Mouse (Mus musculus) myocyte (in vitro differentiated cells): Measurements from ENCODE around the gene Stk39. TPM values are rescaled to one million over a fixed set of nuclear protein-coding genes. Genes with fewer than 3 reads are reported as not detected.

Experiments
- H3K27me3 ChIP-seq: one replicate; pipeline ENCODE4 v1.6.1; 2011; ENCODE audit not compliant: control insufficient read depth, insufficient read depth, insufficient read length
- H3K36me3 ChIP-seq: one replicate; pipeline ENCODE4 v1.6.1; 2011; ENCODE audit not compliant: control insufficient read depth, insufficient read depth
- H3K4me2 ChIP-seq: one replicate; pipeline ENCODE4 v1.6.1; 2011; ENCODE audit warnings: low read depth, control low read depth
- H3K4me3 ChIP-seq: one replicate; pipeline ENCODE4 v1.5.1; 2011; ENCODE audit warnings: mild to moderate bottlenecking, control low read depth, moderate library complexity
- H3K79me2 ChIP-seq: one replicate; pipeline ENCODE4 v1.6.1; 2011; ENCODE audit not compliant: control insufficient read depth, insufficient read depth
- H3ac ChIP-seq: one replicate; pipeline ENCODE4 v1.6.1; 2011; ENCODE audit not compliant: control insufficient read depth, insufficient read length
- CEBPB ChIP-seq: IDR thresholded peaks from 2 replicates; pipeline ENCODE4 v1.6.1; 2011; ENCODE audit warnings: mild to moderate bottlenecking, moderate library complexity; ENCODE audit not compliant: poor library complexity, insufficient read depth, severe bottlenecking
- E2F4 ChIP-seq: IDR thresholded peaks from one replicate; pipeline ENCODE4 v1.6.1; 2011; ENCODE audit warnings: mild to moderate bottlenecking, control low read depth, moderate library complexity; ENCODE audit not compliant: insufficient read depth
- MAX ChIP-seq: IDR thresholded peaks from one replicate; pipeline ENCODE4 v1.6.1; 2011; ENCODE audit warnings: low read depth, mild to moderate bottlenecking, control low read depth
- MYOD1 ChIP-seq, 3 experiments: IDR thresholded peaks; one replicate each; pipeline ENCODE4 v1.6.1; 2011; ENCODE audit warnings: control low read depth in 2 of 3, low read depth in 2 of 3, mild to moderate bottlenecking in 2 of 3, moderate library complexity in 1 of 3; ENCODE audit not compliant: insufficient read length in 2 of 3, control insufficient read depth in 1 of 3
- MYOG ChIP-seq, 3 experiments: IDR thresholded peaks; one replicate each; pipeline ENCODE4 v1.6.1; 2011; ENCODE audit warnings: control low read depth in 2 of 3, low read depth in 2 of 3, mild to moderate bottlenecking in 2 of 3; ENCODE audit not compliant: insufficient read length in 2 of 3, control insufficient read depth in 1 of 3, insufficient read depth in 1 of 3
- POLR2A ChIP-seq: IDR thresholded peaks from one replicate; pipeline ENCODE4 v1.6.1; 2011; ENCODE audit warnings: low read depth, mild to moderate bottlenecking, control low read depth, moderate library complexity; ENCODE audit not compliant: insufficient read length
- POLR2AphosphoS2 ChIP-seq: IDR thresholded peaks from one replicate; pipeline ENCODE4 v1.6.1; 2011; ENCODE audit warnings: low read depth, control low read depth; ENCODE audit not compliant: insufficient read length
- REST ChIP-seq: IDR thresholded peaks from one replicate; pipeline ENCODE4 v1.6.1; 2011; ENCODE audit warnings: mild to moderate bottlenecking, control low read depth, moderate library complexity; ENCODE audit not compliant: insufficient read depth, insufficient read length
- SRF ChIP-seq: IDR thresholded peaks from one replicate; pipeline ENCODE4 v1.6.1; 2011; ENCODE audit warnings: low read depth; ENCODE audit not compliant: control insufficient read depth, insufficient read length
- TCF12 ChIP-seq: IDR thresholded peaks from one replicate; pipeline ENCODE4 v1.6.1; 2011; ENCODE audit warnings: mild to moderate bottlenecking, control low read depth; ENCODE audit not compliant: poor library complexity, insufficient read depth, severe bottlenecking
- TCF3 ChIP-seq: IDR thresholded peaks from one replicate; pipeline ENCODE4 v1.6.1; 2011; ENCODE audit warnings: low read depth, control low read depth; ENCODE audit not compliant: insufficient read length
- USF1 ChIP-seq: IDR thresholded peaks from one replicate; pipeline ENCODE4 v1.6.1; 2011; ENCODE audit warnings: low read depth, mild to moderate bottlenecking, control low read depth, moderate library complexity
- polyA plus RNA-seq: library from polyadenylated mRNA; unstranded; fragments of >200 nt; fragmentation: generic; extraction: Trizol; gene quantifications from one replicate; pipeline ENCODE4 v1.2.1, GENCODE M21; 2012; ENCODE audit warnings: missing spikeins

The Stk39 gene
- polyA plus RNA-seq, 1 experiment: 4.7 TPM

DNA sequence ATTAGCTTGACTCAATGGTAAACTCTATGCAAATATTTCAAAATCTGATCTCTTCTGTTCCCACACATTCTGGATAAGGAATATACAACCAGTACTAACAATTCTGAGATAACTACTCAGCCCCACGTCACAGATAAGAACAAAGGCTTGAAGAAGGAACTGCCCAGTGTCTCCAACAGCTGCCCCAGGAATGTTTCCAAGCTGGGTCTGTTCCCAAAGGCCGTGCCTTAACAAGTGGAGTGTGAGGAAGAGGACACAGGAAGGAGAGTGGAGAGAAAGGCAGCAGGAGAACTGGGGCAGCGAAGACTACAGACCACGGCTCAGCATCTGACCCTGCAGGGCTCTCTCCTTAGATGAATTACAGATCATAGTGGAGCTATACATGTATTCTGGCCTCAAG, 39.2 kb downstream of the Stk39 start:
- Histone ChIP-seq H3K4me3 (no peak overlapping the region), H3K27me3 (no peaks in the 10 kb centered on the region), H3K4me2 (no peak overlapping the region), H3ac (no peak overlapping the region), H3K79me2 (no peaks in the 10 kb centered on the region), H3K36me3 (no peaks in the 10 kb centered on the region)
- no peak for TF ChIP-seq REST
- no peak for TF ChIP-seq SRF
- TF ChIP-seq TCF3: no peak
- TF ChIP-seq MYOG (IDR thresholded peaks at IDR 0.05; ENCODE audit: control insufficient read depth in 1 of 3, insufficient read depth in 1 of 3, insufficient read length in 2 of 3, low read depth in 2 of 3): no peak
- no peak for TF ChIP-seq CEBPB
- TF ChIP-seq USF1: no peak
- TF ChIP-seq POLR2A: no peak
- TF ChIP-seq TCF12: no peak
- TF ChIP-seq MYOD1 (IDR thresholded peaks at IDR 0.05; ENCODE audit: control insufficient read depth in 1 of 3, insufficient read length in 2 of 3, low read depth in 2 of 3): no peak
- no peak for TF ChIP-seq POLR2AphosphoS2
- no peak for TF ChIP-seq E2F4
- no peak for TF ChIP-seq MAX

- Histone ChIP-seq H3K27me3 (no peaks in the 10 kb centered on the region), H3K79me2 (no peaks in the 10 kb centered on the region), H3K36me3 (no peaks in the 10 kb centered on the region), H3ac (no peak overlapping the region), H3K4me2 (no peak overlapping the region), H3K4me3 (no peak overlapping the region)
- TF ChIP-seq POLR2AphosphoS2: no peak
- no peak for TF ChIP-seq E2F4
- TF ChIP-seq SRF: no peak
- no peak for TF ChIP-seq POLR2A
- TF ChIP-seq MAX: no peak
- no peak for TF ChIP-seq CEBPB
- TF ChIP-seq USF1: no peak
- TF ChIP-seq REST: no peak
- no peak for TF ChIP-seq TCF12
- TF ChIP-seq MYOG (IDR thresholded peaks at IDR 0.05; ENCODE audit: control insufficient read depth in 1 of 3, insufficient read depth in 1 of 3, insufficient read length in 2 of 3, low read depth in 2 of 3): no peak
- TF ChIP-seq TCF3: no peak
- TF ChIP-seq MYOD1 (IDR thresholded peaks at IDR 0.05; ENCODE audit: control insufficient read depth in 1 of 3, insufficient read length in 2 of 3, low read depth in 2 of 3): no peak
Measured at GRCm38 (mm10) chr2:68431024-68431962, 40.8 kb downstream of the Stk39 start.

GRCm38 (mm10) chr2:68430493-68430892, 41.6 kb downstream of the Stk39 start:
- no peak overlapping the region for H3ac ChIP-seq
- TF ChIP-seq TCF12 (no peak), E2F4 (no peak), TCF3 (no peak), SRF (no peak), MAX (no peak), POLR2A (no peak), CEBPB (no peak), REST (no peak), MYOG (IDR thresholded peaks at IDR 0.05; ENCODE audit: control insufficient read depth in 1 of 3, insufficient read depth in 1 of 3, insufficient read length in 2 of 3, low read depth in 2 of 3) (no peak), POLR2AphosphoS2 (no peak), MYOD1 (IDR thresholded peaks at IDR 0.05; ENCODE audit: control insufficient read depth in 1 of 3, insufficient read length in 2 of 3, low read depth in 2 of 3) (no peak), USF1 (no peak)
- H3K36me3 ChIP-seq: no peaks in the 10 kb centered on the region
- H3K4me2 ChIP-seq: no peak overlapping the region
- H3K4me3 ChIP-seq: no peak overlapping the region
- H3K27me3 ChIP-seq: no peaks in the 10 kb centered on the region
- no peaks in the 10 kb centered on the region for H3K79me2 ChIP-seq

DNA sequence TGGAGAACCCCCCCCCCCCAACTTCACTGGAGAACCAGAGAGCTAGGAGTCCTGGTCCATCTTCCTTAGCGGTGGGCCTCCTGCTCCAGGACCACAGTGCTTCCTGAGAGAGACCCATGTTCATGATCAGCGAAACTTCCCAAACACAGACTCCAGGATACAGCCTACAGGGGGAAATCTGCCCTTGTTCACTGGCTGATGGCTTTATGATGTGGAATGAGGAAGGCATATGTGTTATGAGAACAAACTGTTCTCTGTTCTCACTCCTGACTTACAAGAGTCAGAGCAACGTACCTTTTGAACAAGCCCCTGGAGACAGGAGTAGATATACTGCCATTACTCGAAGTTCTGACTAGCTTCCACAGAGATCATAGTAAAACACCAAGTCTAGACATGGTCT, 42.6 kb downstream of the Stk39 start:
- H3K4me2 ChIP-seq: no peak overlapping the region
- H3K79me2 ChIP-seq: no peaks in the 10 kb centered on the region
- H3K27me3 ChIP-seq: no peaks in the 10 kb centered on the region
- no peaks in the 10 kb centered on the region for H3K36me3 ChIP-seq
- TF ChIP-seq REST (no peak), POLR2A (no peak), MYOG (IDR thresholded peaks at IDR 0.05; ENCODE audit: control insufficient read depth in 1 of 3, insufficient read depth in 1 of 3, insufficient read length in 2 of 3, low read depth in 2 of 3) (no peak), SRF (no peak), MAX (no peak), TCF12 (no peak), POLR2AphosphoS2 (no peak), TCF3 (no peak), E2F4 (no peak), USF1 (no peak), MYOD1 (IDR thresholded peaks at IDR 0.05; ENCODE audit: control insufficient read depth in 1 of 3, insufficient read length in 2 of 3, low read depth in 2 of 3) (no peak), CEBPB (no peak)
- no peak overlapping the region for H3K4me3 ChIP-seq
- no peak overlapping the region for H3ac ChIP-seq
